Mouse (Mus musculus): ENCODE results near the gene Dhx32.

GRCm38 (mm10) chr7:133703906-133704305, 78.6 kb downstream of the Dhx32 start:
- TF ChIP-seq CTCF (IDR thresholded peaks at IDR 0.05) (no peak), EP300 (IDR thresholded peaks at IDR 0.05; ENCODE audit: insufficient read depth, low read depth, low read length) (no peak)
